Mouse (Mus musculus) CD4-positive helper T cell, adult 2 months (primary cell): ENCODE data around the gene Ces1e.

ENCODE experiments used
- DNase-seq: peaks from one replicate; pipeline ENCODE4 v3.0.0-alpha.2; 2012; ENCODE audit warnings: low read depth, missing footprints, low spot score

Ces1e gene

DNA sequence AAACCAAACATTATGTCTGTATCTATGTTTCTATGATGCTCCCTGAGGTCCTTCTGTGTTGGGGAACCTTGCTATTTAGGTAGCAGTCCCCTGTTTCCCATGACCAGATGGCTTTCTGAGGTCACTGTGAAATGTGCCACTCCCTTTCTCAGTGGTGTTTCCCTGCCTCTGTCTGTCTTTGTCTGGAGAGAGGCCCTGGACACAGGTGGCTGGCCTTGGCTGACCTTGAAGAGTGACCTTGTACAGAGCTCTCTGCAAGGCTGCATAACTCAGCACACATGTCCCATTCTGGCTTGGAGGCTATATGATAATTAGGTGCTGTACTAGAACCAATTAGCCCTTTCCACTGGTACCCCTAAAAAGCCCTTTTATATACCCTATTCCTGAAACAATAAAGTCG, 52.8 kb downstream of the Ces1e start:
- no peak for DNase-seq

DNA sequence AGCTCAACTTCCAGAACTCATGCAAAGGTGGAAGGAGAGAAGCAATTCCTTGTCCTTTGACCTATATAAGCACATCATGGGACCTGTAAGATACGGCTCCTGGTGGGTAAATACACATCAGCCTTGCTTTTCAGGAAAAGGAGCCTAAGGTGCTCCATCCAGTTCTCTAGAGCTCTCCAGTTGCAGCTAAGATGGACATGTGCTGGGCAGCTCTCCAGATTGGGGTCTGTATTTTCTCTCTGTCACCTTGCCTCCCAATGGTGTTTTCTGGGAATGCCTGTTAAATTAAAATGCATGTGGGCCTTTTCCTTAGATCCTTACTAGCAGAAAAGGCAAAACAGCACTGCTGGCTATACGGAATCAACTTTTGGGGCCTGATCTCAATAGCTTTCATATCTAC, 54.9 kb downstream of the Ces1e start:
- DNase-seq: no peak

DNA sequence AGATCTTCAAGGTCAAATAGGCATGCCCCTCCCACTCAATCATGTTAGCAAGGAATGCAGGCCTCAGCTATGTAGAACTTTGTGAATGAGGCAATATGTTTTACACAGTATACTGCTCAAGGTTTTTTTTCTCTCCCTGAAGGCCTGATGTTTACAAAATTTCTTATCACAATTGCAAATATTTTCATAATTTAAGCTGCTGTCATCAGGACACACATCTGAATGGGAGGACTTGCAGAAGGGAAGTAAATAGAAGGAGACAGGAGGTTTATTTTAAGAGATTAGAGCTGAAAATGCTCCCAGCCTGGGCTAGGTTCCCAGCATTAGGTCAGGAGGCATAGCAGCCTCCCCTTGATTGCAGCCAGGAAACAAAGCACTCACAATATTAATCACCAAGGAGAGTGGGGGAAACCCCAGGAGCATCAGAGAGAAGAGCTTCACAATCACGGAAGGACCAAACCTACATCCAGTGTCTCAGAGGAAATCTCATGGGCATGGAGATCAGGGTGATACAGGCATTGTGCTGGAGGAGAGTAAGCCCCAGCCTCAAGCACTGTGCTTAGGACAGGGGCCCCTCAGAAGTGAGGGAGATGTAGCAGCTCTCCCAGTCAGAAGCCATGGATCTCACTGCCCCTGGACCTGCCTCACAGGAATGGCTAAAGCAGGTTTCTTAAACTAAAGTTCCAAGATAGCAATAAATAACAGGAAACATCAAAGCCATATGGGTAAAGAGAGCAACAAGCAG, 57.4 kb downstream of the Ces1e start:
- no peak for DNase-seq

DNA sequence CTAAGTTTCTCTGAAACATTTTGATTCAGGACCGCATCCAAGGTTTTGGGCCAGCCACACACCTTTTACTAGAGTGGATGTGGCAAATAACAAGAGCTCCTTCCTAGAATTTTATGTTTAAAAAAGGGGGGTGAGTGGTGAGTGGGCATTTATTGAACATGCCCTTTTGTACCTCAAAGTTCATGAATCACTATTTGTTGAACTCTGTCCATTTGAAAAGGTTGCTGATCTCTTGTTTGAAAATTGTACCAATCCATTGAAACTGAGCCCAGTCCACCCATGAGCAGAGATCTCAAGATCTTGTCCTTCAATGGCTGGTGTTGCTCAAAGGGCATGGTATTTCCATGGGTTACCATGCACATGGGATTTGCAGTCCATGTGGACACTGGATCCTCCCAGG, 66.1 kb downstream of the Ces1e start:
- no peak for DNase-seq

DNA sequence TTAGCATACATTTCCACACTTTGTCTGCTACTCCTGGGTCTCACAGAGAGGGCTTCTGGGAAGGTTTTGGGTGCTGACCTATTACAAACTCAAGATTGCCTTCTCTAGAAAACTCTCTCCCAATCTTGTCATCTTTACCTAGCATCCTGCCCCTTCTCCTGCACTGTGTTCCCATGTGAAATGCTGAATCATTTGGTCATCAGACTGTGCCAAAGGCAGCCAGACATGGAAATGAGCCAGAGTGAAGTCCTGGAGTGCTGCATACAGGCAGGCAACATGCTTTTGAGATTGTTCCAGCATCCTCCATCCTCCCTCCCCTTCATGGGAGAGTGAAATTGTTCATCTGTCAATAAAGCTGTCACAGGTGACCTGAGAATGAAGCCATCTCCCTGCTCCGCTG, 78.0 kb downstream of the Ces1e start:
- DNase-seq: no peak
